Mouse (Mus musculus): ENCODE data around the gene Grin2a. TPM values are rescaled to one million over a fixed set of nuclear protein-coding genes. Genes with fewer than 3 reads are reported as not detected.
A peak's percentile ranks its signal among the peaks of the same experiment; 100 is the strongest.

The Grin2a gene
- total RNA-seq, 2 experiments from 2014 or later = 250 to 257 TPM

- no peak for DNase-seq (ENCODE audit: low spot score in 2 of 2)
- intact Hi-C loops (cut with DNase I) = no loop called here
Measured at GRCm38 (mm10) chr16:9786261-9786660, 209.1 kb downstream of the Grin2a start.

GRCm38 (mm10) chr16:9785821-9786220 is 209.5 kb downstream of the Grin2a start:
- intact Hi-C loops (cut with DNase I) = no loop called here
- DNase-seq (ENCODE audit: low spot score in 2 of 2) = no peak

- intact Hi-C loops (cut with DNase I) = loop anchor here (5.0 kb wide), 1 partner anchor 53 kb away; no protein-coding TSS in a partner anchor
- DNase-seq (ENCODE audit: low spot score in 2 of 2) = no peak
Measured at GRCm38 (mm10) chr16:9768981-9769380, 226.4 kb downstream of the Grin2a start.

- peak; percentile 62 to 90 for DNase-seq (ENCODE audit: low spot score in 2 of 2)
- intact Hi-C loops (cut with DNase I) = loop anchor here (5.0 kb wide), 1 partner anchor 54 kb away; no protein-coding TSS in a partner anchor
Measured at GRCm38 (mm10) chr16:9768356-9768755, 227.0 kb downstream of the Grin2a start.

- intact Hi-C loops (cut with DNase I) = loop anchor here (5.0 kb wide), 1 partner anchor 54 kb away; no protein-coding TSS in a partner anchor
- DNase-seq (ENCODE audit: low spot score in 2 of 2) = no peak
Measured at GRCm38 (mm10) chr16:9767946-9768345, 227.4 kb downstream of the Grin2a start.

- intact Hi-C loops (cut with DNase I) = no loop called here
- DNase-seq (ENCODE audit: low spot score in 2 of 2) = no peak
Measured at GRCm38 (mm10) chr16:9764086-9764485, 231.3 kb downstream of the Grin2a start.

GRCm38 (mm10) chr16:9760347-9760746 is 235.0 kb downstream of the Grin2a start:
- peak in 1 of 2 experiments; percentile 72 for DNase-seq (ENCODE audit: low spot score in 2 of 2)
- intact Hi-C loops (cut with DNase I) = no loop called here

- peak in 1 of 2 experiments; percentile 54 for DNase-seq (ENCODE audit: low spot score in 2 of 2)
- intact Hi-C loops (cut with DNase I) = loop anchor here (10.0 kb wide), 1 partner anchor 238 kb away; the partner anchor contains the start of gene Grin2a
Measured at GRCm38 (mm10) chr16:9756849-9757248, 238.5 kb downstream of the Grin2a start.

GRCm38 (mm10) chr16:9754061-9754460 is 241.3 kb downstream of the Grin2a start:
- no peak for DNase-seq (ENCODE audit: low spot score in 2 of 2)
- intact Hi-C loops (cut with DNase I) = loop anchor here (10.0 kb wide), 1 partner anchor 241 kb away; the partner anchor contains the start of gene Grin2a

GRCm38 (mm10) chr16:9753045-9753444 is 242.3 kb downstream of the Grin2a start:
- DNase-seq (ENCODE audit: low spot score in 2 of 2) = peak; percentile 49 to 73
- intact Hi-C loops (cut with DNase I) = loop anchor here (10.0 kb wide), 1 partner anchor 242 kb away; the partner anchor contains the start of gene Grin2a

GRCm38 (mm10) chr16:9752600-9752999 is 242.8 kb downstream of the Grin2a start:
- intact Hi-C loops (cut with DNase I) = loop anchor here (10.0 kb wide), 1 partner anchor 242 kb away; the partner anchor contains the start of gene Grin2a

GRCm38 (mm10) chr16:9751045-9751569 is 244.3 kb downstream of the Grin2a start:
- no peak for DNase-seq (ENCODE audit: low spot score in 2 of 2)
- intact Hi-C loops (cut with DNase I) = loop anchor here (10.0 kb wide), 1 partner anchor 244 kb away; the partner anchor contains the start of gene Grin2a

More at GRCm38 (mm10) chr16:9752600-9752999, 242.8 kb downstream of the Grin2a start:
- peak in 1 of 2 experiments; percentile 56 for DNase-seq (ENCODE audit: low spot score in 2 of 2)

GRCm38 (mm10) chr16:9749661-9750060 is 245.7 kb downstream of the Grin2a start:
- DNase-seq (ENCODE audit: low spot score in 2 of 2) = no peak
- intact Hi-C loops (cut with DNase I) = loop anchor here (10.0 kb wide), 1 partner anchor 245 kb away; the partner anchor contains the start of gene Grin2a

GRCm38 (mm10) chr16:9742443-9742842 is 252.9 kb downstream of the Grin2a start:
- intact Hi-C loops (cut with DNase I) = no loop called here

GRCm38 (mm10) chr16:9738679-9739078 is 256.7 kb downstream of the Grin2a start:
- intact Hi-C loops (cut with DNase I) = loop anchor here (2.0 to 5.0 kb wide), 2 partner anchors 62 to 731 kb away; no protein-coding TSS in a partner anchor

More at GRCm38 (mm10) chr16:9742443-9742842, 252.9 kb downstream of the Grin2a start:
- peak in 1 of 2 experiments; percentile 72 for DNase-seq (ENCODE audit: low spot score in 2 of 2)

GRCm38 (mm10) chr16:9737131-9737530 is 258.2 kb downstream of the Grin2a start:
- intact Hi-C loops (cut with DNase I) = loop anchor here (5.0 kb wide), 1 partner anchor 730 kb away; no protein-coding TSS in a partner anchor
- no peak for DNase-seq (ENCODE audit: low spot score in 2 of 2)

More at GRCm38 (mm10) chr16:9738679-9739078, 256.7 kb downstream of the Grin2a start:
- peak in 1 of 2 experiments; percentile 74 for DNase-seq (ENCODE audit: low spot score in 2 of 2)

- intact Hi-C loops (cut with DNase I) = loop anchor here (5.0 kb wide), 1 partner anchor 728 kb away; no protein-coding TSS in a partner anchor
Measured at GRCm38 (mm10) chr16:9735365-9736080, 259.8 kb downstream of the Grin2a start.

GRCm38 (mm10) chr16:9727603-9728002 is 267.8 kb downstream of the Grin2a start:
- no peak for DNase-seq (ENCODE audit: low spot score in 2 of 2)
- intact Hi-C loops (cut with DNase I) = no loop called here

More at GRCm38 (mm10) chr16:9735365-9736080, 259.8 kb downstream of the Grin2a start:
- peak in 1 of 2 experiments; percentile 62 for DNase-seq (ENCODE audit: low spot score in 2 of 2)

GRCm38 (mm10) chr16:9725578-9726113 is 269.7 kb downstream of the Grin2a start:
- intact Hi-C loops (cut with DNase I) = no loop called here
- peak in 1 of 2 experiments; percentile 51 for DNase-seq (ENCODE audit: low spot score in 2 of 2)

- DNase-seq (ENCODE audit: low spot score in 2 of 2) = peak in 1 of 2 experiments; percentile 38
- intact Hi-C loops (cut with DNase I) = no loop called here
Measured at GRCm38 (mm10) chr16:9711398-9711797, 284.0 kb downstream of the Grin2a start.

Data from left cerebral cortex, postnatal 25 days (tissue).